Mouse (Mus musculus) MEL (cell line): ENCODE results near the gene Ildr2. TPM values are rescaled to one million over a fixed set of nuclear protein-coding genes. Genes with fewer than 3 reads are reported as not detected.

Source experiments
- DNase-seq: peaks from one replicate; pipeline ENCODE4 v3.0.0; 2011; ENCODE audit warnings: low read depth, low spot score
- H3K27ac ChIP-seq: 2 replicates; pipeline ENCODE4 v1.5.1; 2012; ENCODE audit warnings: low read depth, mild to moderate bottlenecking, control low read depth, low read length, moderate library complexity; ENCODE audit not compliant: control insufficient read depth
- H3K27me3 ChIP-seq, 2 experiments: fragments of 150-350 bp in 1 of 2; sonication (generic) in 1 of 2; 2 replicates each; pipeline ENCODE4 v1.6.1; 2012; ENCODE audit warnings: low read length in 2 of 2, mild to moderate bottlenecking in 2 of 2, improper control_type of control experiment in 1 of 2, moderate library complexity in 1 of 2; ENCODE audit not compliant: insufficient read depth in 2 of 2, control insufficient read depth in 1 of 2
- H3K36me3 ChIP-seq, 2 experiments: 2 replicates each; pipeline ENCODE4 v1.6.1; 2012 to 2014; ENCODE audit warnings: low read length in 2 of 2, improper control_type of control experiment in 1 of 2, inconsistent platforms in 1 of 2, mild to moderate bottlenecking in 1 of 2; ENCODE audit not compliant: insufficient read depth in 2 of 2, control insufficient read depth in 1 of 2
- H3K4me1 ChIP-seq, 2 experiments: fragments of 150-350 bp in 1 of 2; sonication (generic) in 1 of 2; 2 replicates each; pipeline ENCODE4 v1.6.1; 2012; ENCODE audit warnings: low read length in 2 of 2, improper control_type of control experiment in 1 of 2, mild to moderate bottlenecking in 1 of 2; ENCODE audit not compliant: insufficient read depth in 2 of 2, control insufficient read depth in 1 of 2
- H3K4me3 ChIP-seq, 2 experiments: fragments of 150-350 bp in 1 of 2; sonication (generic) in 1 of 2; 2 replicates each; pipeline ENCODE4 v1.5.1; 2012; ENCODE audit warnings: low read depth in 2 of 2, low read length in 2 of 2, mild to moderate bottlenecking in 2 of 2, moderate library complexity in 2 of 2, control low read depth in 1 of 2, improper control_type of control experiment in 1 of 2; ENCODE audit not compliant: control insufficient read depth in 1 of 2, insufficient read depth in 1 of 2
- H3K79me2 ChIP-seq: 2 replicates; pipeline ENCODE4 v1.6.1; 2012; ENCODE audit warnings: mild to moderate bottlenecking, low read length, moderate library complexity; ENCODE audit not compliant: control insufficient read depth, poor library complexity, insufficient read depth
- H3K9ac ChIP-seq: 2 replicates; pipeline ENCODE4 v1.6.1; 2012; ENCODE audit warnings: low read depth, mild to moderate bottlenecking, control low read depth, low read length, moderate library complexity; ENCODE audit not compliant: control insufficient read depth, poor library complexity, severe bottlenecking
- H3K9me3 ChIP-seq: fragments of 150-350 bp; sonication (generic); replicated peaks from 2 replicates; pipeline ENCODE4 v1.6.1; 2012; ENCODE audit warnings: mild to moderate bottlenecking, low read length, improper control_type of control experiment, moderate library complexity; ENCODE audit not compliant: insufficient read depth
- CHD2 ChIP-seq: IDR thresholded peaks from 2 replicates; pipeline ENCODE4 v1.6.1; 2011; ENCODE audit warnings: low read length, improper control_type of control experiment
- EP300 ChIP-seq, 2 experiments: IDR thresholded peaks; 2 replicates each; pipeline ENCODE4 v1.6.1; 2011; ENCODE audit warnings: improper control_type of control experiment in 2 of 2, low read length in 2 of 2, low read depth in 1 of 2, mild to moderate bottlenecking in 1 of 2
- GABPA ChIP-seq: IDR thresholded peaks from 2 replicates; pipeline ENCODE4 v1.6.1; 2012; ENCODE audit warnings: low read depth, mild to moderate bottlenecking, inconsistent platforms, low read length, improper control_type of control experiment, moderate library complexity
- HCFC1 ChIP-seq: IDR thresholded peaks from 2 replicates; pipeline ENCODE4 v1.6.1; 2012; ENCODE audit warnings: low read depth, mild to moderate bottlenecking, inconsistent platforms, low read length, improper control_type of control experiment, moderate library complexity
- JUND ChIP-seq: IDR thresholded peaks from 2 replicates; pipeline ENCODE4 v1.6.1; 2011; ENCODE audit warnings: low read depth, mild to moderate bottlenecking, improper control_type of control experiment, low read length
- MAFK ChIP-seq: IDR thresholded peaks from 2 replicates; pipeline ENCODE4 v1.6.1; 2011; ENCODE audit warnings: low read depth, mild to moderate bottlenecking, low read length, improper control_type of control experiment, borderline replicate concordance
- MAZ ChIP-seq: IDR thresholded peaks from 2 replicates; pipeline ENCODE4 v1.6.1; 2012; ENCODE audit warnings: low read depth, mild to moderate bottlenecking, inconsistent platforms, low read length, improper control_type of control experiment
- MEF2A ChIP-seq: IDR thresholded peaks from 2 replicates; pipeline ENCODE4 v1.6.1; 2014; ENCODE audit warnings: low read depth, mild to moderate bottlenecking, inconsistent platforms, low read length, improper control_type of control experiment; ENCODE audit not compliant: poor library complexity, insufficient replicate concordance, severe bottlenecking; ENCODE audit errors: extremely low read depth
- MXI1 ChIP-seq: IDR thresholded peaks from 2 replicates; pipeline ENCODE4 v1.6.1; 2011; ENCODE audit warnings: mild to moderate bottlenecking, low read depth, low read length, improper control_type of control experiment
- NRF1 ChIP-seq: IDR thresholded peaks from 2 replicates; pipeline ENCODE4 v1.6.1; 2014; ENCODE audit warnings: low read depth, mild to moderate bottlenecking, inconsistent platforms, low read length, improper control_type of control experiment, moderate library complexity; ENCODE audit not compliant: poor library complexity, insufficient read depth, severe bottlenecking
- POLR2AphosphoS5 ChIP-seq: IDR thresholded peaks from 2 replicates; pipeline ENCODE4 v1.6.1; 2012; ENCODE audit warnings: low read depth, borderline replicate concordance, mild to moderate bottlenecking, inconsistent platforms, low read length, moderate library complexity, mixed read lengths
- RCOR1 ChIP-seq: IDR thresholded peaks from 2 replicates; pipeline ENCODE4 v1.6.1; 2012; ENCODE audit warnings: low read depth, mild to moderate bottlenecking, inconsistent platforms, low read length, improper control_type of control experiment
- SIN3A ChIP-seq: IDR thresholded peaks from 2 replicates; pipeline ENCODE4 v1.6.1; 2012; ENCODE audit warnings: low read length, improper control_type of control experiment, inconsistent platforms
- TCF12 ChIP-seq: IDR thresholded peaks from 2 replicates; pipeline ENCODE4 v1.6.1; 2014; ENCODE audit warnings: low read depth, mild to moderate bottlenecking, inconsistent platforms, low read length, improper control_type of control experiment, moderate library complexity
- UBTF ChIP-seq: IDR thresholded peaks from 2 replicates; pipeline ENCODE4 v1.6.1; 2012; ENCODE audit warnings: low read depth, mild to moderate bottlenecking, inconsistent platforms, low read length, improper control_type of control experiment, moderate library complexity, borderline replicate concordance; ENCODE audit not compliant: insufficient read depth
- ZC3H11A ChIP-seq: IDR thresholded peaks from 2 replicates; pipeline ENCODE4 v1.6.1; 2012; ENCODE audit warnings: low read depth, mild to moderate bottlenecking, inconsistent platforms, low read length, improper control_type of control experiment
- ZMIZ1 ChIP-seq: IDR thresholded peaks from 2 replicates; pipeline ENCODE4 v1.6.1; 2012; ENCODE audit warnings: low read depth, mild to moderate bottlenecking, inconsistent platforms, low read length, improper control_type of control experiment, moderate library complexity
- ZNF384 ChIP-seq: IDR thresholded peaks from 2 replicates; pipeline ENCODE4 v1.6.1; 2012; ENCODE audit warnings: low read depth, mild to moderate bottlenecking, inconsistent platforms, low read length, improper control_type of control experiment
- polyA plus RNA-seq, 2 experiments: library from polyadenylated mRNA; stranded (reverse) in 1 of 2; unstranded in 1 of 2; fragments of >175 nt in 1 of 2; fragments of >200 nt in 1 of 2; gene quantifications; 2 replicates each; pipeline versions ENCODE4 v1.2.1 to v1.2.4; 2012; ENCODE audit warnings: low replicate concordance in 2 of 2, low read depth in 1 of 2; ENCODE audit not compliant: insufficient read length in 2 of 2, insufficient read depth in 1 of 2, missing spikeins in 1 of 2
- total RNA-seq: library from RNA; depleted of rRNA; stranded (reverse); fragments of 300-350 nt; gene quantifications from 2 replicates; pipeline ENCODE4 v1.2.3, GENCODE M21; 2012

The Ildr2 gene
- total and polyA plus RNA-seq, 3 experiments, result not detected

DNA sequence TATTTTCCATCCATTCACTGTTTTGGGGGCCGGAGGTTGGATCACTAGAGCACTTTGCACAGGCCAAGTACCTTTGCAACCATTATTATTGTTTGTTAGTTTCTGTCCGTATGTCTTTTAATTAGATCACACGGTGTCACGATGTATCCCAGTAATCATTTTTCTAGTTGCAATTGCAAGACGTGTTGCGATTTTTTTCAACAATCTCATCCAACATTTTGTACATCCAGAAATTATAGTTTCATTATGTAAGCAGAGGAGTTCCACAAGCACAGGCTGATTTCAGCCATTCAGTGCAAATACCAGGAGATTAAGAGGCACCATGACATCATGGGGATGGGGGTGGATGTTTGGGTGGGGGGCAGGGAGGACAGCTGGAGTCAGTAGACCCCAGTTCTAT is 29.5 kb downstream of the Ildr2 start:
- H3K79me2 ChIP-seq, result no peaks in the 10 kb centered on the region
- no peaks in the 10 kb centered on the region for H3K27me3 ChIP-seq
- H3K9me3 ChIP-seq, result no peaks in the 10 kb centered on the region
- H3K4me1 ChIP-seq, result no peaks in the 10 kb centered on the region
- no peak overlapping the region for H3K27ac ChIP-seq
- TF ChIP-seq JUND, result no peak
- TF ChIP-seq ZC3H11A, result no peak
- no peak for TF ChIP-seq MXI1
- no peak for TF ChIP-seq GABPA
- TF ChIP-seq TCF12, result no peak
- TF ChIP-seq MAZ, result no peak
- TF ChIP-seq UBTF, result no peak
- no peak for TF ChIP-seq POLR2AphosphoS5
- TF ChIP-seq SIN3A, result no peak
- no peak for TF ChIP-seq MAFK
- TF ChIP-seq EP300 (IDR thresholded peaks at IDR 0.05; ENCODE audit: low read depth in 1 of 2, low read length in 2 of 2), result no peak
- no peak for TF ChIP-seq RCOR1
- TF ChIP-seq ZNF384, result no peak
- TF ChIP-seq ZMIZ1, result no peak
- no peaks in the 10 kb centered on the region for H3K36me3 ChIP-seq
- DNase-seq, result no peak
- H3K9ac ChIP-seq, result no peak overlapping the region
- H3K4me3 ChIP-seq, result no peak overlapping the region

DNA sequence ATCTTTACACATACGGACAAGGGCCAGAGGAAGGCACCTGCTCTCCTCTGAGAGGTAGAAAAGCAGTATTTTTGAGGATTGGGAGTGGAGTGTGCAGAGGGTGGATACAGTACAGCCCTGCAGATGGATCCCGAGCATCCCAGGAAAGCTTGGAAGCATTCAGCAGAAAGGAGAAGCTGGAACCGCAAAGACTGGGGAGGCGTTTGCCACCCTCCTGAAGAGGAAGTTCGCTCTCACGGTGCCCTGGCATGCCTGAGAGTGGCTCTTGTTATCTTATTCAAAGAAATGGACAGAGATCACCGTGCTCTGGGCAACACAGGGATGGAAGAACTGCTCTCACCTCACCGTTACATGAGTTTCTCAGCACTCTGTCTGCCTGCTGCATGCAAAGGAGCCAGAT is 30.5 kb downstream of the Ildr2 start:
- no peaks in the 10 kb centered on the region for H3K9me3 ChIP-seq
- no peak overlapping the region for H3K27ac ChIP-seq
- no peaks in the 10 kb centered on the region for H3K79me2 ChIP-seq
- H3K36me3 ChIP-seq, result no peaks in the 10 kb centered on the region
- H3K27me3 ChIP-seq, result no peaks in the 10 kb centered on the region
- H3K4me1 ChIP-seq, result no peaks in the 10 kb centered on the region
- no peak overlapping the region for H3K4me3 ChIP-seq
- TF ChIP-seq NRF1 (no peak), SIN3A (no peak), HCFC1 (no peak), CHD2 (no peak), MAZ (no peak), JUND (no peak), MEF2A (no peak), EP300 (IDR thresholded peaks at IDR 0.05; ENCODE audit: low read depth in 1 of 2, low read length in 2 of 2) (no peak)
- no peak for DNase-seq
- no peak overlapping the region for H3K9ac ChIP-seq
